Mouse (Mus musculus): ENCODE data around the gene Gm20532.

DNA sequence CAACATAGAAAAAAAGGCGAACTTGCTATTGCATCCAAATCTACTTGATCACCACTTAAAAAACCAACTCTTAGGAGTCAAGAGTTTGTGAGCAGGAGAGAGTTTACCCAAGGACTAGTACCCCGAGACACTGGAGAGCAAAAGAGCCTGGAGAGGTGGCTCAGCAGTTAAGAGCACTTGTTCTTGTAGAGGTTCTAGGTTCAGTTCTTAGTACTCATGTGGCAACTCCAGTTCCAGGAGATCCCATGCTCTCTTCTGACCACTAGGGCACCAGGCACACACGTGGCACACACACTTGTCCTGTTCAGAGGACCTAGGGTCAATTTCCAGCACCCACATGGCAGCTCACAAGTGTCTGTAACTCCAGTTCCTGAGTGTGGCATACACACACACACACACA is 39.6 kb downstream of the Gm20532 start:
- TF ChIP-seq POLR2A (IDR thresholded peaks at IDR 0.05; ENCODE audit: borderline replicate concordance, control insufficient read depth, low read depth, low read length) = no peak
- TF ChIP-seq CTCF (IDR thresholded peaks at IDR 0.05; ENCODE audit: control insufficient read depth, insufficient read depth, low read length) = peak; percentile 23; the same call in 1 of the 2 replicates
